Mouse (Mus musculus) stomach, postnatal 0 days (tissue): ENCODE measurements around the gene Mtus2. TPM values are rescaled to one million over a fixed set of nuclear protein-coding genes. Genes with fewer than 3 reads are reported as not detected.

Experiments used
- ATAC-seq: fragments of 200-750 bp; cut with Nextera tagmentation; 2 replicates; pipeline ENCODE4 v1.8.0; 2017; ENCODE audit not compliant: low FRiP score, low TSS enrichment
- DNase-seq: peaks from one replicate; pipeline ENCODE4 v3.0.0-alpha.2; 2016; ENCODE audit warnings: low spot score
- H3K27ac ChIP-seq: fragments of 300-500 bp; sonication (generic); replicated peaks from 2 replicates; pipeline ENCODE4 v1.5.1; 2014; ENCODE audit warnings: mild to moderate bottlenecking, control low read depth
- H3K27me3 ChIP-seq: fragments of 300-500 bp; sonication (generic); 2 replicates; pipeline ENCODE4 v1.6.1; 2014; ENCODE audit warnings: low read length; ENCODE audit not compliant: control insufficient read depth, insufficient read depth
- H3K36me3 ChIP-seq: fragments of 300-500 bp; sonication (generic); 2 replicates; pipeline ENCODE4 v1.6.1; 2014; ENCODE audit warnings: low read length, mixed read lengths; ENCODE audit not compliant: control insufficient read depth, insufficient read depth
- H3K4me1 ChIP-seq: fragments of 300-500 bp; sonication (generic); replicated peaks from 2 replicates; pipeline ENCODE4 v1.6.1; 2014; ENCODE audit warnings: antibody characterized with exemption; ENCODE audit not compliant: control insufficient read depth, insufficient read depth
- H3K4me2 ChIP-seq: fragments of 300-500 bp; sonication (generic); replicated peaks from 2 replicates; pipeline ENCODE4 v1.6.1; 2014; ENCODE audit warnings: low read depth, mild to moderate bottlenecking, control low read depth, moderate library complexity
- H3K4me3 ChIP-seq: fragments of 300-500 bp; sonication (generic); 2 replicates; pipeline ENCODE4 v1.5.1; 2014; ENCODE audit warnings: low read depth, low read length, control low read depth
- H3K9ac ChIP-seq: fragments of 300-500 bp; sonication (generic); 2 replicates; pipeline ENCODE4 v1.6.1; 2014; ENCODE audit warnings: mild to moderate bottlenecking, low read length, control low read depth, mixed read lengths
- H3K9me3 ChIP-seq: fragments of 300-500 bp; sonication (generic); 2 replicates; pipeline ENCODE4 v1.6.1; 2016; ENCODE audit warnings: low read length; ENCODE audit not compliant: control insufficient read depth
- CTCF ChIP-seq: IDR thresholded peaks from 2 replicates; pipeline ENCODE4 v1.5.1; 2016; ENCODE audit warnings: antibody characterized with exemption, low read depth, mild to moderate bottlenecking, moderate library complexity
- EP300 ChIP-seq: optimal IDR thresholded peaks from 2 replicates; pipeline ENCODE3; 2016; ENCODE audit warnings: antibody characterized with exemption
- WGBS: fragments of 180-500 bp; shearing (Covaris S2); extraction: QIAGEN DNeasy Blood & Tissue Kit; methylation state at CpG from one replicate; pipeline ENCODE4 v1.1.7; 2014; 5-methylcytosine and 5-hydroxymethylcytosine counted together
- polyA plus RNA-seq: library from polyadenylated mRNA; unstranded; fragments of >200 nt; fragmentation: Nextera tagmentation; extraction: Ambion mirVana; gene quantifications from 2 replicates; pipeline ENCODE4 v1.2.1, GENCODE M21; 2015

Mtus2 gene
- polyA plus RNA-seq, 1 experiment from 2014 or later: 12.3 TPM

- no peaks in the 10 kb centered on the region for H3K27me3 ChIP-seq
- TF ChIP-seq EP300 (no peak), CTCF (no peak)
- 66% methylated on average over 8 of the region's 8 CpGs for WGBS
Measured at GRCm38 (mm10) chr5:148015383-148015782, 58.3 kb downstream of the Mtus2 start.

GRCm38 (mm10) chr5:148017371-148017770, 60.3 kb downstream of the Mtus2 start:
- 90% methylated on average over 11 of the region's 11 CpGs for WGBS
- no peak overlapping the region for H3K9ac ChIP-seq
- ATAC-seq (no peak), DNase-seq (no peak)
- no peaks in the 10 kb centered on the region for H3K27me3 ChIP-seq
- no peak overlapping the region for H3K27ac ChIP-seq
- TF ChIP-seq EP300: no peak
- no peak for TF ChIP-seq CTCF
- H3K4me1 ChIP-seq: no peaks in the 10 kb centered on the region
- H3K4me3 ChIP-seq: no peak overlapping the region
- no peaks in the 10 kb centered on the region for H3K9me3 ChIP-seq
- H3K4me2 ChIP-seq: no peak overlapping the region
- no peaks in the 10 kb centered on the region for H3K36me3 ChIP-seq

More at GRCm38 (mm10) chr5:148015383-148015782, 58.3 kb downstream of the Mtus2 start:
- H3K9ac ChIP-seq: no peak overlapping the region
- no peak overlapping the region for H3K4me3 ChIP-seq
- DNase-seq (no peak), ATAC-seq (no peak)
- H3K9me3 ChIP-seq: no peaks in the 10 kb centered on the region
- H3K4me2 ChIP-seq: no peak overlapping the region
- H3K36me3 ChIP-seq: no peaks in the 10 kb centered on the region
- no peaks in the 10 kb centered on the region for H3K4me1 ChIP-seq
- no peak overlapping the region for H3K27ac ChIP-seq

GRCm38 (mm10) chr5:148022784-148023183, 65.7 kb downstream of the Mtus2 start:
- Histone ChIP-seq H3K27me3 (no peaks in the 10 kb centered on the region), H3K9ac (no peak overlapping the region), H3K4me3 (no peak overlapping the region), H3K4me2 (no peak overlapping the region), H3K27ac (no peak overlapping the region), H3K36me3 (no peaks in the 10 kb centered on the region), H3K9me3 (no peaks in the 10 kb centered on the region), H3K4me1 (no peaks in the 10 kb centered on the region)
- ATAC-seq (no peak), DNase-seq (no peak)
- WGBS: 84% methylated on average over 4 of the region's 4 CpGs
- TF ChIP-seq EP300: no peak
- no peak for TF ChIP-seq CTCF

- Histone ChIP-seq H3K9ac (no peak overlapping the region), H3K36me3 (no peaks in the 10 kb centered on the region), H3K4me1 (no peaks in the 10 kb centered on the region), H3K9me3 (no peaks in the 10 kb centered on the region), H3K4me3 (no peak overlapping the region), H3K27ac (no peak overlapping the region), H3K27me3 (no peaks in the 10 kb centered on the region), H3K4me2 (no peak overlapping the region)
- ATAC-seq (no peak), DNase-seq (no peak)
- 60% methylated on average over 26 of the region's 26 CpGs for WGBS
- TF ChIP-seq CTCF (peak; percentile 42; the same call in 1 of the 2 replicates), EP300 (no peak)
Measured at GRCm38 (mm10) chr5:148026401-148027349, 69.6 kb downstream of the Mtus2 start.

- H3K4me2 ChIP-seq: no peak overlapping the region
- TF ChIP-seq CTCF (no peak), EP300 (no peak)
- H3K27me3 ChIP-seq: no peaks in the 10 kb centered on the region
- H3K27ac ChIP-seq: no peak overlapping the region
- no peak overlapping the region for H3K4me3 ChIP-seq
- no peaks in the 10 kb centered on the region for H3K36me3 ChIP-seq
- ATAC-seq (no peak), DNase-seq (no peak)
- no peaks in the 10 kb centered on the region for H3K9me3 ChIP-seq
- no peak overlapping the region for H3K9ac ChIP-seq
- H3K4me1 ChIP-seq: no peaks in the 10 kb centered on the region
- WGBS: 78% methylated on average over 13 of the region's 13 CpGs
Measured at GRCm38 (mm10) chr5:148027985-148028384, 70.9 kb downstream of the Mtus2 start.

GRCm38 (mm10) chr5:148041661-148042060, 84.5 kb downstream of the Mtus2 start:
- Histone ChIP-seq H3K9me3 (peaks cover 3% of the 10 kb centered on the region; the same call in 1 of the 2 replicates), H3K27ac (no peak overlapping the region), H3K4me1 (no peaks in the 10 kb centered on the region), H3K27me3 (no peaks in the 10 kb centered on the region), H3K9ac (no peak overlapping the region), H3K4me3 (no peak overlapping the region), H3K36me3 (no peaks in the 10 kb centered on the region), H3K4me2 (no peak overlapping the region)
- WGBS: 94% methylated on average over 7 of the region's 7 CpGs
- ATAC-seq: no peak
- TF ChIP-seq EP300 (no peak), CTCF (no peak)
- no peak for DNase-seq
